26 mouse cellular contexts compared by ENCODE assay signal in genomic region chr3:101275636-101276300, GRCm38 (mm10). TPM values are rescaled to one million over a fixed set of nuclear protein-coding genes. Genes with fewer than 3 reads are reported as not detected.
"Had no signal": no experiment of that assay in that cellular context is flagged by ENCODE, and none has a peak within 500 bp of the region (broad histone marks: within the 10 kb centered on the region; RNA-seq: fewer than 3 reads in every experiment).

No protein-coding gene starts in this region.

- H3K27me3 ChIP-seq: limb, embryonic 13.5 days; liver, embryonic 15.5 days; neural tube, embryonic 12.5 days; neural tube, embryonic 15.5 days had no signal

- H3K4me3 ChIP-seq: layer of hippocampus, adult 2 months; limb, embryonic 10.5 days; limb, embryonic 13.5 days; liver, embryonic 12.5 days; liver, embryonic 15.5 days; neural tube, embryonic 12.5 days; neural tube, embryonic 15.5 days had no signal

- H3K36me3 ChIP-seq: limb, embryonic 10.5 days; limb, embryonic 13.5 days; liver, embryonic 12.5 days; liver, embryonic 15.5 days; neural tube, embryonic 12.5 days; neural tube, embryonic 15.5 days had no signal

- ATAC-seq: liver, embryonic 12.5 days had no signal

- H3K9me3 ChIP-seq: limb, embryonic 10.5 days; limb, embryonic 13.5 days; liver, embryonic 12.5 days; liver, embryonic 15.5 days; neural tube, embryonic 12.5 days; neural tube, embryonic 15.5 days had no signal

- H3K4me2 ChIP-seq: limb, embryonic 13.5 days; liver, embryonic 12.5 days; liver, embryonic 15.5 days; midbrain, embryonic 11.5 days; neural tube, embryonic 12.5 days; neural tube, embryonic 15.5 days had no signal

- DNase-seq: kidney, adult 2 months; kidney, postnatal 25 days; layer of hippocampus, adult 9-11 months; liver; lung, adult 18-20 months; lung, postnatal 14 days; lung, postnatal 4 days; midbrain, embryonic 14.5 days; right cerebral cortex, adult 18-20 months; right cerebral cortex, postnatal 14 days; right cerebral cortex, postnatal 4 days had no signal

- H3K9ac ChIP-seq: limb, embryonic 13.5 days; liver, embryonic 12.5 days; liver, embryonic 15.5 days; neural tube, embryonic 12.5 days; neural tube, embryonic 15.5 days had no signal

- H3K4me1 ChIP-seq: liver, embryonic 12.5 days; liver, embryonic 15.5 days had no signal

- H3K27ac ChIP-seq: kidney, postnatal 0 days; layer of hippocampus, adult 2 months; limb, embryonic 10.5 days; limb, embryonic 13.5 days; liver, embryonic 12.5 days; liver, embryonic 15.5 days; neural tube, embryonic 12.5 days; neural tube, embryonic 15.5 days had no signal

RNA-seq across cellular contexts. Expression of gene Cd2, which starts 12.0 kb away (rescaled TPM):
- total RNA-seq: layer of hippocampus, adult 2 months; layer of hippocampus, postnatal 25 days; left cerebral cortex, adult 18-20 months; left cerebral cortex, postnatal 25 days; megakaryocyte progenitor cell, adult 5-6 weeks; midbrain, postnatal 0 days had no signal
- polyA plus RNA-seq: kidney, embryonic 14.5 days; kidney, postnatal 0 days; limb, embryonic 10.5 days; limb, embryonic 13.5 days; liver, embryonic 12.5 days; midbrain, embryonic 11.5 days; midbrain, embryonic 14.5 days; neural tube, embryonic 12.5 days; neural tube, embryonic 15.5 days had no signal
